Mouse (Mus musculus) urinary bladder, postnatal 10 days (tissue): ENCODE results near the gene Cpa5.

ENCODE experiments used
- DNase-seq: peaks from one replicate; pipeline ENCODE4 v3.0.0; 2022; ENCODE audit warnings: low spot score

The Cpa5 gene

DNA sequence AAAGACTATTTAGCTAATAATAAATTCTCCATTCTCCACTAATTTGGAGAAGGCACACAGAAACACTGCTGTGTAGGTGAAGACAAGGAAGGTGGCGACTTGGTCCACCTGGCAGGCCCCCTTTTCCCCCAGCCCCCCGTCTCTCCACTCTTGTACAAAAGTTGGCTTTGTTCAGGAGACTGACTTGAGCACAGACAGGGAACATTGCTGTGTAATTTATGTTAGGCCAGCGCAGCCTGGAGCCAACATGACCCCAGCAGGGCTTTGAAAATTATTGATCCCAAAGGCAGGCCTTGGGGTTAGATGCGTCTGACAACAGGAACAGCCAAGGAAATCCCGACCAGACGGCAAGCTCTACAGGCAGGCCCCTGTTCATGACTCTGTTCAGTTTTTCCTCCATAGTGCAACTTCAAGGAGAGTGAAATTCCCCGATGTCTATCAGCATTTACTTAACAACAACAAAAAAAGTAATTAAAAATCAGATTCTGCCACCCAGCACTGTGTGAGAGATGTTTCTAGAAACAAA lies 6.4 kb upstream of the Cpa5 start:
- DNase-seq: no peak

DNA sequence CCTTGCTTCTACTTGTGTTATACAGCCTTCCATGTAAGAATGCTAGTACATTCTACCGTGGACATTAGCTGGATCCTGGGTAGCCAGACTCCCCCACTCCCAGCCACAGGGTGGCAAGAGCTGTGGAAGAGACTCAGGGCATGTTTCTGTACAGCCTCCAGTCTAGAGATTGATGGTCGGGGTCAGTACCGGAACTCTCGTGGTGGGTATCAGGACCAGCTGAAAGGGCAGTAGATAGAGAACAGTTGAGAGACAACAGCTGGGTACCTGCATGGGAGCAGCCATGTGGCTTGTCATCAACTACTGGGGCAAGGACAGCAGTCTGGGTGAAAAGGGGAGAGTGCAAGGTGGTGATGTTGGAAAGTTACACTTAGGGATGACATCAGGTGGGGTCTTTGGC lies 5.7 kb upstream of the Cpa5 start:
- DNase-seq: no peak

DNA sequence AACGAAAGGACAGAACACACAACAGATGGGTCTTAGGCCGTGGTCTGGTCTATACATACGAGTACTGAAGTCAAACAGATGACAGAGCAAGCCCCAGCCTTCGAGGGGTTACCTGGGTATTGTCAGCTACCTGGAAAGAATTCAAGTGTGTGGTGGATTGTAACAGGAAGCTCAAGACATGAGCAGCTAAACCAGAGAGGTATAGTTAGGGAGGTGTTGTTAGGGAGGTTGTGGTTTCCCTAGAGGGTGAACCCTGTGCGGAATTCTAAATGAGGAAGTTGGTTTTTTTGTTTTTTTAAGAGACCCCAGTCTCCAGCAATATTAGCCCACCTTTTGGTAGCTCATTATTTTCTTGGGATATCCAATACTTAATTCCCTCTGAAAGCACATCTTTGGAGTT lies 5.1 kb upstream of the Cpa5 start:
- DNase-seq: no peak

DNA sequence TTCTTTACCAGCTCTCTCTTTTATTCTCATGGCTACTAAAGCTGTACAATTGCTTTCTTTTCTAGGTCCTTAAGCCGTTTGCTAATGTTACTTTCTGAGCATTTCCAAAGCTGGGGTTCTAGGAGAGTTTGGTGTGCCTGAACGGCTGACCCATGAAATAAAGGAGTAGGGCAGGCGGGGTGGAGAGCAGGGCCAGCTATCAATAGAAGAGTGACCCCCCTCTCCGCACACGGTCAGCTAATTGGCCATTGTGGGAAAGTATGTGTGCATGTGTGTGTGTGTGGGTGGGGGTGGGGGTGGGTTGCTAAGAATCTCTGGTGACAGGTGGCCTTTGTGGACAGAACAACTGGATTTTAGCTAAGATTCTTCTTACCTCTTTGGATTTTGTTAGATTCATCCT lies 402 bp downstream of the Cpa5 start:
- no peak for DNase-seq

DNA sequence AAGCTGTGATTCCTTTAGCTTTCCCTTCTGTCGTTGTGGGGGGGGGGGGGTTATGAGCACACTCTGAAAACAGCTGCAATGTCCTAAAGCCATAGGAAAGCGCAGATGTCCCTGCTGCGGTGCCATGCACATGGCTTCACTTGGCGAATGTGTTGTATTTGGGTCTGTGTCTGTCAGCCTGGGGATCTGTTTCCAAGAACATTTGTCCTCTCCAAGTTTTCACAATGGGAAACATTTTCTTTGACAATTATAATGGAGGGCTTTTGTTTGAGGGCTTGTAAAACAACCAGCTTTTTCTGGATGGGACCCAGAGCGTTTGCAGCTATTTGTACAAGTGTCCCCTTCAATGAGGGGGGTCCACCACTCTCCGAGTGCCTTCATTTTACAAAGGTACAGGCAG lies 3.4 kb downstream of the Cpa5 start:
- no peak for DNase-seq

DNA sequence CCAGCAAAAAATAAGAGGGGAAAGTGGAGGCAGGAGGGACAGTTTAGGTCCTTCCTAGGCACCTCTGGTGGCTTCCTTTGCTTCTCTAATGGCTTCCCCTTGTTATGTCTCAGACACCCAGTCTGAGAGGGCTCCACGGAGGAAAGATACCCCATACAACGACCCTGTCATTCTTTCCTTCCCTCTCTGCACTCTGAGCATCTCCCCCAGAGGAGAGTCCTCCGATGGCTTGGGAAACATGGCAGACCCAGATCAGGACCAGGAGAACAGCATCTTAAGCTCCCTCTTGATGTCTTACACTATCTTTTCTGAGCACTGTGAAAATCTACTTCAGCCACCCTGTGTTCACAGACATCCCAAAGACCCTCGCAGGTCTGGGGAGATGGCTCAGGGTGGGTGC lies 4.9 kb downstream of the Cpa5 start:
- no peak for DNase-seq

DNA sequence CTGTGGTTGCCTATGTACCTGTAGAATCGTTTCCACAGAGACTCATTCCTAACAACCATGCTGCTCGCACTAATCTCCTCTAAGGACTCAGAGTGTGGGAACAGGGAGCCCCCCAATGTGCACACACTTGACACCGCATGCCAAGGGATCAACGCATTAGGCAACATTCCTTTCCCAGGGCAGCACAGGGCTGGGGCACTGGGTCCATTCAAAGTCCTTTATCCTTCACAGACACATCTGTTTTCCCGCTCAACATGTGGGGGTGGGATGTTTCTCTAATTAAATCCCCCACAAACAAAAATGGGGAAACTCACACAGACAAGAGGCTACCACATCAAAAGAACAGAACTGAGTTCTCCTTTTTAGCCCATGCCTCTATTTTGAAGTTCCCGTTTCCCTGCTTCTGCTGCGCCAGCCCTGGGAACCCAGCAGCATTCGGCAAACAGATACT lies 5.7 kb downstream of the Cpa5 start:
- no peak for DNase-seq

DNA sequence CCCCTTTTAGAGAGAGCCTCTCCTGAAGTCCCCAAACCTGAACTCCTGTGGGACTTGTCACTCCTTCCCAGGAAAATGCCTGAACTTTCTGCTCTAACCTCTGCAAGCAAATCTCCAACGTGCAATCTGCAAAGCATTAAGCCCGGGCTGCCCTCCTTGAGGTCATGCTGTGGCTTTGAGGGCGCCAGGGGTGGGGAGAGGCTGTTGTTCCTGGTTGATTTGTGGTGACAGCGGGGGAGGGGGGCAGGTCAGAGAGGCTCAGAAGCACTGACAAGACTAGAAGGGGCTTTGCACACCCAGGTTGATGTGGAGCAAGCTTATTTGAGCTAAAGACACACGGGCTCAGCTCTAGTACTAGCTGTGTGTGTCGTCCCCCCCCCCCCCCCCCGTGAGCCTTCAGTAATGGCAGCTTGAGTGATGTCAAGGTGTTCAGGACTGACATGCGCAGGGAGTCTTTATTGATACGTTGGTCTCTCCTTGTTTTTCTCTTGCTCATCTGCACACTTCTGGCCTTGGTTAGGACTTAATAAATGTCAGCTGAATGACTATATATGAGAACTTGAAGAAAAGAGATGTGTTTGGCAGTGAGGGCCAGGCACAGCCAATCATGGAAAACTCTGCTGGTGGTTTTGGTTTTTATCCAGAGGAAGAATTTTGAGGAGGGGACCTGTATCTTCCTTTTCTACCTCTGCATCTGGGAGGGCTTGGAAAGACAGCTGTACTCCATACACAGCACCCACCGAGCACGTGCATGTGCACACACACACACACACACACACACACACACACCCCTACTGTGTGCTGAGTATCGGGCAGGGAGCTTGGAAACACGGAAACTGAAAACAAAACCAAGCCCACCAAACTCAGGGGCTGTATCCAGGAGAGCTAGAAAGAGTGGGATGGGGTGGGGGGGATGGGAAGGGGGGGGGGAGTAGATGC lies 6.5 kb downstream of the Cpa5 start:
- DNase-seq: no peak

DNA sequence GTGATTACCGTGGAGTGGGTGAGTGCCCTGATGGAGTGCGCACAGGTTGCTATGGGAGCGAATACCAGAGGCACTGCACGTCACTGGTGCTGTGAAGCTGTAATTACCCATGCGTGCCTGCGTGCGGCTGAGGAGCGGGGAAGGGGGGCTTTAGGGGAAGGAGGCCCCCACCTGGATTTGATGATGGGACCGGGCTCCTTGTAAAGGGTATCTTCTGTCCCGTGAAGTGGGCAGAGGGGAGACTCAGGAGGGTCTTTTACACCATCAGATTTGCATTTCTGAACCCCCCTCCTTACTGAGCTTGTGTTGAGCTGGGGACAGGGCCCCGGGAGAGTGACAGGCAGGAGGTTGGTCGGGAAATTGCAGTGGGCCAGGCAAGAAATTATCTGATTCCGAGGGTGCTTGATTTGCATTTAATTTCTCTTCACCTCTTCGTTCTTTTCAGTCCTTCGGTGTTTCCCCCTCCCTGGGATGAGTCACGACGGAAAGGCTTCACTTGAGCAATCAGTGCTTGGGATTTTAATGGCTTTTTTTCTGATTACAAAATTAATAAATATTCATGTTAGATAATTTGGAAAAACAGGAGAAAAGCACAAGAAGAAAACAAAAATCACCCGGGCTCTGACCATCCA lies 7.3 kb downstream of the Cpa5 start:
- DNase-seq: no peak

DNA sequence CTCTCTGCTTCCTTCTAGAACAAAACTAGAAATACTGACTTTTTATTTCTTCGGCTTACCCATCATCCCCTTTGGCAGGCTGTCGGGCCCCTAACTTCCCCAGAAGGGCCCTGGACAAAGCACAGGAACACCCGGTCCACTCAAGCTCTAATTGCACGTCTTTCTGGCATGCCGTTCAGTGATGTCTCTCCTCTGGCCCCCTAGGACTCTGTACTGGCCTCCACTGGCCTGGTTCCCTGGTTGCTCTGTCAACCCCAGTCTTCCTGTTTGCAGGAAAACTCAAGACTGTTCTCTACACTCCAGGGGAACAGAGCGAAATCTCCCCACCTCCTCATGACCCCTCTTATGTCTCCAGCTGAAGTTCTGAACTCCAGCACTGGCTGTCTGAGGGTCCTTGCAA lies 7.9 kb downstream of the Cpa5 start:
- no peak for DNase-seq

DNA sequence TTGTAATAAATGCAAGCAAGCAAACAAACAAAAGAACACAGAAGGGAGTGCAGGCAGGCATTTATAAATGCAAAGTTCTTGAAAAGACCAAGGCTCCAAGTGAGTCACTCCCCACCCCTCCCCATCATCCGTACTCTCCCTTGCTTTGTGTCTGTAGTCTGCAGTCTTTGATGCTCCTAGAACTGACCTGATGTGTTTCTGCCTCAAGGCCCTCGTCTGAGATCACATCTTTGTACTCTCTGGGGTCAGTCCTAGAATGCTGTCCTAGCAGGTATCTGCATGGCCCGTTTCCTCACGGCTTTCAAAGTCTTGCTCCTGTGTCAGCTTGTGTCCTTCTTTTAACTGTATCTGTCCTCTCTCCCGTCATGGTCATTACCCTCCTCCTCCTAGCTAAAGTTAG lies 8.8 kb downstream of the Cpa5 start:
- no peak for DNase-seq

DNA sequence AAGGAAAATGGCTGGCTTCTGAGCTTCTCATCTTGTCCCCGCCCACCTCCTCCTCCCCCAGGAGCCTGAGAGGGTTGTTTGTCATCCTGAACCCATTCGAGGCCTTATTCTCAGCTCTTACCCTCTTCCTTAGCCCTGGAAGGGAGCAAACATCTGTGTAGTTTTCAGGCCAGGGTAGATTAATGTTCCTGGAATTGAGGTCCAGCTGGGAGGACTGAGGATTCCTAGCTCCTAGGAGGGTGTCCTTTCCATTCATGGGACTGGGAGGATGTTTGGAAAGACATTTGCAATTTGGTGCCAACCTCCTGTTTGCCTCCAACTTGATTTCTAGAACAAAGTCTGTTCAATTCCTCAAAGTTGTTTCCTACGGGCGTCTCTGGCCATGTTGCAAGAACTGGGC lies 9.8 kb downstream of the Cpa5 start:
- DNase-seq: no peak

DNA sequence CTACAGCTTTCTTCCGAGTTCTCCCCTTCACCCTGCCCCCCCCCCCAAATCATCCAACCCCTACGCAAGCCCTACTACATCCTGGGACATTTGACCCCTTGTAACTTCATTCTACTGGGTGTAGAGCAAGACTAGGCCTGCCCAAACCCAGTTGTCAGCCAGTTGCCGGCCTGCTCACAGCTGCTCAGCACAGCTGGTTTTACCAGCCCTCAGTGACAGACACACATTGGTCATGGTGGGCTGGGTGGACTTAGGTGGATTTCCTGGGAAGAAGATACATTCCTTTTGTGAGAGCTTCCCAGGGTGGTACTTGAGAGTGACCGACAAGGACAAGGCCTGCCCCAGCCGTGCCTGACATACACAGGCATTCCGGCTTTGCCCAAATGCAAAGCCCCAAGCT lies 10.2 kb downstream of the Cpa5 start:
- DNase-seq: no peak

DNA sequence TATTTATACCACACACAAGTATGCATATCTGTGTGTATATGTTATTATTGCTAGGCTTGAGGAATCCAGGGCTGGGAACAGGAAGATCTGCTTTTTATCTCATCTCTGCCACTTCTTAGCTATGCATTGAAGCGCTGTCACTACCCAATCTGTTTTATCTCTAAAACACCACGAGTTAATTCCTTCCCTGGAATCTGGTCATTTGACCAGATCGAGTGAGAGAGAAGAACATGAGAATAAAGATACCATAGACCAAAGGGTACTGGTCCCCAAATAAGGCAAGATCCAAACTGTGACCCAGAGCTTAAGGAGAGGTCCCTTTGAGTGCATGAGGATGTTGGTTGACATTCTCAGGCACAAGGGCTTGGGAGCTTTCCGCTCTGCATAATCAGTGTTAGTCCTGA lies 11.2 kb downstream of the Cpa5 start:
- DNase-seq: no peak

DNA sequence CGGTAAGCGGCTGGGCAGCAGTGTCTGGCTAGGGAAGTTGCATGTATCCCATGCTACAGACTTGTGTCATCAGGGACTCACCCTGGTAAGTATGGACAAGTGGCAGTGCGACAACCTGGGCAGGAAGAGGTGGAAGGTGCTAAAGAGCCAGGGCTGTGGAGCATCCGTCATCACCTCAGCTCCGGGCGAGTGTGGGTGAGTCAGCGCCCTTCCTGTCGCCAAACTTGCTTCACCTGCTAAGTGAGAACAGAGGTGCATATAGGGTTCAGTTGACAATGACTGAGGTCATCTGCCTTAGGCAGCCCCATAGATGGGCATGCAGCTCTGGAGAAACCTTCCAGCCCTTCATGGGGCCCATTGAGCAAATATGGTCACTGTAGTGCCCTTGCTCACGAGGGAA lies 14.0 kb downstream of the Cpa5 start:
- DNase-seq: no peak

DNA sequence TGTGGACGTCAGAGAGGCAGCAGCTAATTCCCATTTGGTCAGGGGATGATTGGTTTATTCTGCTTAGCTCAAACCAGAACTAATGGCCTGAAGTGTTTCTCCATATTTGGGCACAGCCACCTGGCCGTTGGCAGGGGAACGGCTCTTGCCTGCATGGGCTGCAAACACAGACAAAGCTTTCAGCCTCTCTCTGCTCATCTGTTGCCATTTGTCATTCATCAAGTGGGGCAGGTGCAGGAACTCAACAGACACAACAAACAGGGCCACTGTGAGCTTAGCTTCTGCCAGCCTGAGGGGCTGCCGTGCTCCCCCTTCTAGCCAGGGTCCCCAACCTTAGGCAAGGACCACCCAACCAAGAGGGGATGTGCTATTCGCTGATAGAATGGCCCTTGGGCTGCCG lies 17.3 kb downstream of the Cpa5 start:
- DNase-seq: no peak

DNA sequence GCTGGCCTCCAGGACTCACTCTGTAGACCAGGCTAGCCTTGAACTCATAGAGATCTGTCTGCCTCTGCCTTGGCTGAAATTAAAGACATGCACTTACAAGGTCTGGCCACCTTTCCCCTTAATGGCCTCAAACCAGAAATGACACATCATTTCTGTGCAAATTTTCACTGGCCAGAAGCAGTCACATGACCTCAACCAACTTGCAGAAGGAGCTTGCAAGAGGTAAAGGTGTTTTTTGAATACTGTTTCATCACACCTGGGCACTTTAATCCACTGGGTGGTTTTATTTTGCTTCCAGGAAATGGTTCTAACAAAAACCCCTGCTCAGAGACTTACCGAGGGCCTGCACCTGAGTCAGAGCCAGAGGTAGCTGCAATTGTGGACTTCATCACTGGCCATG lies 19.2 kb downstream of the Cpa5 start:
- no peak for DNase-seq

DNA sequence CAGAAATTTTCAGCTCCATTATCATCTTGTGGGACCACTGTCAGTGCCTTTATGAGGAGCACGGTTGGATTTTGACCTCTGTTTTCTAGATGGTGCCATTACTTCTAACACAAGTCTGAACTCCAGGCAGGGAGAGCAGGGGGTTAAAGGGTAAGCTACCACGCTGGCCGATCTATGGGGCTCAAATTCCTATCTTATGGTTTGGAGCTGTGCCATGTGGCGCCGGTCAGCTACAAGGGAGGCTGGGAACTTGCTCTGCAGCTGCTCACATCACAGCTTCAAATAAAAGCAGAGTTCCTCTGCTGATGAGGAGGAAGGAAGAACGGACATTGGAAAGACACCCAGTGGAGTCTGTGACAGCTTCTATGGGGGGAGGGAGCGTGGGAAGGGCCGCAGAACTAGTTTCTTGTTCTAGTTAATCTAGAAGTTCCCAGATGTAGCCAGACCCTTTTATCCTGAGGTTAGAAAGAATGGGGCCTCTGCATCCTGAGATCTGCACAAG lies 24.6 kb downstream of the Cpa5 start:
- no peak for DNase-seq

DNA sequence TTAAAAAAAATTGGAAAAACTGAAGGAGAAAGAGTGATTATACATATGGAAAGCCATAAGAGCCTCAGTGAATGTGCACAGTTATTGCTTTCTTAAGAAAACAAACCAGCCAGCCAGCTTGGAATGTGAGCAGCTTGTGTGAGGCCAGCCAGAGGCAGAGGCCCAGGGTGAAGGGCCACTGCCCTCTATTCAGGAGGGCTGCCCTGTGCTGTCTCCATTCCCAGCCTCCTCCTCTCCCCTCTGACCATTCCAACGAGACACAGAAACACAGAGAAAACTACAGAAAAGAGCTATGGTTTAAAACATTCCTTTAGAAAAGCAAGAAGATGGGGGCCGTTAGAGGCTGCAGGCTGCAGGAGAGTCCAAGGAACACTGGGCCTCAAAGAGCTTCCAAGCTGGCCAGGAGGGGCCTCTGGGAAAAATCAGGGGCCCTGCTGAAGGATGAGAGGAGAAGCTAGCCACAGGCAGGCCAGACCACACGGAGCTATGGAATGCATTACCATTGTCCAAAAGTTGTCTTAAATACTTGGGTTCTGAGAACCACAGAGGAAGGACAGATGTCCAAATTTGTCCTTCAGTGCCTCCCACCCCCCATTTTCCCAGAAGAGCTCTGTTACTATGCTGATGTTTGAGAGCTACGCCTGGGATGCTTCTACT lies 25.5 kb downstream of the Cpa5 start:
- DNase-seq: no peak

DNA sequence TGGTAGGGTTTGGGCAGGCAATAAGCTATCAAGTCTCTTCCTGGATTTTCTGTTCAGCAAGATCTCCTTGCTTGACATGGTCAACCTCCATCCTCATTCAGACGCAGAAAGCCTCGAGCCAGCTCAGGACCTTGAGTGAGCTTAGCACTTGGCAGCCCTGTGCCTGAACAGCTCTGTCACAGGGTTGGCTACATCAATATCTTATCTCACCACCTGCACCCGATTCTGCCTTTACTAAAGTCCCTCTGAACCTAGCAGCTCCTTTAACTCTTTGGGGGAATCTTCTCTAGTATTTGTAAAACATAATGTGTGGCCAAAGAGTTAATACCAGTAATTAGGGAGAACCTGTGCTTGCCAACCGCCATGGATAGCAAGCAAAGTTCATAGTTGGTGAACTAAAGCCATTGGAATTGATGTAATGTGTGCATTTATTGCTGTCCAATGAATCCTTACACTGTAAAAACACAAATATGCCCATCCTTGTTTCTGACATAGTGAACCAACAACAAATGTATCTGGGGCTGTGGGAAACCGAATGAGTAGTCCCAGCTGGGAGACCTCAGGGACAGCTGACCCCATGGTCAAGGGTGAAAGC lies 28.0 kb downstream of the Cpa5 start, which contains the start of gene Cpa1:
Gene Cpa1 (plus strand): TSS at position 545 of the 595 bp plus-strand sequence.
- DNase-seq: no peak

DNA sequence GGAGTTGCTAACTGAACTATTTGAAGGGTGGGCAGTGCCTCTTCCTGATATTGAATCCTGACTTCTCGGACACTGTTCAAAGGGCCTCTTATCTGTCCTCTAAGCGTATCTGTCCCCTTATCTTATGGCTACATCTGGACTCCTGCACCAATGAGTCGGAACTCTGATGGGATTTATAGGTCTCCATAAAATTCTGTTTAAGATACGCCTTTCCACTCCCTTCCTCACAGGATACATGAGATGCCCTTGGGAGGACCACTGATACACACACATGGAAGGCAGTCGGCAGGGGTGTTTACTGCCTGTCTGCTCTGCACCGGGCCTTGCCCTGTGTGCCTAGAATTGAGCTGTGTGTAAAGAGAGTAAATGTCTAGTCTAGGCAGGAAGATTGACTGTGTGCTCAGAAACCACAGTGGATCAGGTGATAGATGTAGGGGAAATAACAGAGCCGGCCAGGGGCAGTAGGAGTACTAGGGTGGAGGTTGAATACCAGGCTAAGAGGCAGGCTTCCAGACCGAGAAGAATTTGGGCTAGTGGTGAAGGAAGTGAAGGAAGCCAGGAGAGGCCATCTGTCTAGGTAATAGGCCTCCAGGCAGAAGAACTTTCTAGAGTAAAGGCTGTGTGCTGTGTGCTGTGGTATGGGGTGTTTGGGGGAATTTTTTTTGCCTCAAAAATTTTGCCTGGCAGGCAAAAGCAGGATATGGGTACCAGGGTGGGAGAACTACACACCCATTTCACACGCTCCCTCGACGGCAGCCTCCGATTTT lies 33.1 kb downstream of the Cpa5 start:
- no peak for DNase-seq
